Mouse (Mus musculus) forebrain, postnatal 0 days (tissue): ENCODE results near the gene 4930595D18Rik. TPM values are rescaled to one million over a fixed set of nuclear protein-coding genes. Genes with fewer than 3 reads are reported as not detected.

ENCODE experiments used
- ATAC-seq: fragments of 200-750 bp; cut with Nextera tagmentation; 2 replicates; pipeline ENCODE4 v1.8.0; 2017; ENCODE audit warnings: mild to moderate bottlenecking, moderate library complexity
- DNase-seq: peaks from one replicate; pipeline ENCODE4 v3.0.0-alpha.2; 2015
- H3K27ac ChIP-seq: fragments of 300-500 bp; sonication (generic); 2 replicates; pipeline ENCODE4 v1.5.1; 2014; ENCODE audit warnings: low read depth, mild to moderate bottlenecking, antibody characterized with exemption, low read length, moderate library complexity, mixed read lengths
- H3K27me3 ChIP-seq: fragments of 300-500 bp; sonication (generic); 2 replicates; pipeline ENCODE4 v1.6.1; 2014; ENCODE audit warnings: mild to moderate bottlenecking, low read length, mixed read lengths; ENCODE audit not compliant: insufficient read depth
- H3K36me3 ChIP-seq: fragments of 300-500 bp; sonication (generic); 2 replicates; pipeline ENCODE4 v1.6.1; 2014; ENCODE audit warnings: mild to moderate bottlenecking, moderate library complexity; ENCODE audit not compliant: insufficient read depth
- H3K4me1 ChIP-seq: fragments of 300-500 bp; sonication (generic); 2 replicates; pipeline ENCODE4 v1.6.1; 2014; ENCODE audit warnings: antibody characterized with exemption; ENCODE audit not compliant: insufficient read depth
- H3K4me2 ChIP-seq: fragments of 300-500 bp; sonication (generic); 2 replicates; pipeline ENCODE4 v1.6.1; 2014; ENCODE audit warnings: low read depth, mild to moderate bottlenecking, moderate library complexity
- H3K4me3 ChIP-seq: fragments of 300-500 bp; sonication (generic); 2 replicates; pipeline ENCODE4 v1.5.1; 2014; ENCODE audit warnings: low read depth, low read length, mixed read lengths
- H3K9ac ChIP-seq: fragments of 300-500 bp; sonication (generic); 2 replicates; pipeline ENCODE4 v1.6.1; 2014; ENCODE audit warnings: mild to moderate bottlenecking
- H3K9me3 ChIP-seq: fragments of 300-500 bp; sonication (generic); 2 replicates; pipeline ENCODE4 v1.6.1; 2016; ENCODE audit warnings: low read length
- CTCF ChIP-seq: sonication (generic); IDR thresholded peaks from 2 replicates; pipeline ENCODE4 v1.5.1; 2016; ENCODE audit warnings: antibody characterized with exemption, control low read depth, low read depth
- WGBS: fragments of 180-500 bp; shearing (Covaris S2); extraction: QIAGEN DNeasy Blood & Tissue Kit; methylation state at CpG from one replicate; pipeline ENCODE4 v1.1.7; 2014; 5-methylcytosine and 5-hydroxymethylcytosine counted together
- polyA plus RNA-seq: library from polyadenylated mRNA; unstranded; fragments of >200 nt; fragmentation: Nextera tagmentation; extraction: Ambion mirVana; gene quantifications from 2 replicates; pipeline ENCODE4 v1.2.1, GENCODE M21; 2015
- total RNA-seq: library from RNA; depleted of rRNA; stranded (reverse); fragments of >200 nt; gene quantifications from 2 replicates; pipeline ENCODE4 v1.2.3, GENCODE M21; 2014

The 4930595D18Rik gene
- total and polyA plus RNA-seq, 2 experiments from 2014 or later: 0.48 TPM; not detected in 1

GRCm38 (mm10) chr12:111161943-111162311, 22.4 kb downstream of the 4930595D18Rik start:
- 34% methylated on average over 7 of the region's 7 CpGs for WGBS
- no peak for ATAC-seq
- no peaks in the 10 kb centered on the region for H3K27me3 ChIP-seq
- no peaks in the 10 kb centered on the region for H3K36me3 ChIP-seq
- peak overlapping the region; percentile 20 for H3K4me3 ChIP-seq
- H3K27ac ChIP-seq: peak overlapping the region; percentile 95
- peak overlapping the region; percentile 45 for H3K4me2 ChIP-seq
- H3K4me1 ChIP-seq: peaks cover 32% of the 10 kb centered on the region
- TF ChIP-seq CTCF: no peak; the same call in 1 of the 2 replicates
- peak overlapping the region; percentile 53 for H3K9ac ChIP-seq
- peak; percentile 16 for DNase-seq
- H3K9me3 ChIP-seq: no peaks in the 10 kb centered on the region

- 93% methylated on average over 10 of the region's 10 CpGs for WGBS
- DNase-seq: no peak
- Histone ChIP-seq H3K9ac (no peak overlapping the region), H3K9me3 (no peaks in the 10 kb centered on the region), H3K4me1 (peaks cover 32% of the 10 kb centered on the region), H3K27ac (no peak overlapping the region), H3K36me3 (no peaks in the 10 kb centered on the region), H3K27me3 (no peaks in the 10 kb centered on the region), H3K4me3 (no peak overlapping the region), H3K4me2 (no peak overlapping the region)
- no peak for ATAC-seq
- TF ChIP-seq CTCF: no peak
Measured at GRCm38 (mm10) chr12:111160871-111161270, 23.4 kb downstream of the 4930595D18Rik start.

GRCm38 (mm10) chr12:111159659-111160428, 24.4 kb downstream of the 4930595D18Rik start:
- Histone ChIP-seq H3K27me3 (no peaks in the 10 kb centered on the region), H3K27ac (no peak overlapping the region), H3K9me3 (no peaks in the 10 kb centered on the region), H3K9ac (no peak overlapping the region), H3K4me3 (no peak overlapping the region), H3K4me2 (no peak overlapping the region), H3K36me3 (no peaks in the 10 kb centered on the region), H3K4me1 (peaks cover 24% of the 10 kb centered on the region)
- DNase-seq (no peak), ATAC-seq (no peak)
- TF ChIP-seq CTCF: no peak
- WGBS: 72% methylated on average over 12 of the region's 12 CpGs

GRCm38 (mm10) chr12:111155756-111156155, 28.5 kb downstream of the 4930595D18Rik start:
- 88% methylated on average over 1 of the region's 1 CpGs for WGBS
- ATAC-seq (no peak), DNase-seq (no peak)
- Histone ChIP-seq H3K4me1 (no peaks in the 10 kb centered on the region), H3K9ac (no peak overlapping the region), H3K9me3 (no peaks in the 10 kb centered on the region), H3K4me2 (no peak overlapping the region), H3K4me3 (no peak overlapping the region), H3K27ac (no peak overlapping the region), H3K36me3 (no peaks in the 10 kb centered on the region), H3K27me3 (no peaks in the 10 kb centered on the region)
- TF ChIP-seq CTCF: no peak

GRCm38 (mm10) chr12:111154641-111155040, 29.6 kb downstream of the 4930595D18Rik start:
- Histone ChIP-seq H3K27ac (no peak overlapping the region), H3K36me3 (no peaks in the 10 kb centered on the region), H3K4me2 (no peak overlapping the region), H3K4me1 (no peaks in the 10 kb centered on the region), H3K9me3 (no peaks in the 10 kb centered on the region), H3K27me3 (no peaks in the 10 kb centered on the region), H3K9ac (no peak overlapping the region), H3K4me3 (no peak overlapping the region)
- DNase-seq: no peak
- TF ChIP-seq CTCF: no peak
- ATAC-seq: no peak
- 89% methylated on average over 6 of the region's 6 CpGs for WGBS

- no peak overlapping the region for H3K9ac ChIP-seq
- no peak for DNase-seq
- no peaks in the 10 kb centered on the region for H3K27me3 ChIP-seq
- no peak for TF ChIP-seq CTCF
- no peak overlapping the region for H3K27ac ChIP-seq
- H3K4me3 ChIP-seq: no peak overlapping the region
- H3K4me1 ChIP-seq: no peaks in the 10 kb centered on the region
- no peaks in the 10 kb centered on the region for H3K9me3 ChIP-seq
- 66% methylated on average over 5 of the region's 5 CpGs for WGBS
- no peak for ATAC-seq
- no peak overlapping the region for H3K4me2 ChIP-seq
- H3K36me3 ChIP-seq: no peaks in the 10 kb centered on the region
Measured at GRCm38 (mm10) chr12:111153946-111154345, 30.3 kb downstream of the 4930595D18Rik start.

- no peak for TF ChIP-seq CTCF
- Histone ChIP-seq H3K27me3 (no peaks in the 10 kb centered on the region), H3K27ac (no peak overlapping the region), H3K36me3 (no peaks in the 10 kb centered on the region), H3K4me3 (no peak overlapping the region), H3K4me1 (no peaks in the 10 kb centered on the region), H3K4me2 (no peak overlapping the region), H3K9ac (no peak overlapping the region), H3K9me3 (no peaks in the 10 kb centered on the region)
- no peak for DNase-seq
- WGBS: 56% methylated on average over 7 of the region's 7 CpGs
- ATAC-seq: no peak; the same call in 1 of the 2 replicates
Measured at GRCm38 (mm10) chr12:111152981-111153710, 31.1 kb downstream of the 4930595D18Rik start.
